Mouse (Mus musculus): Measurements from ENCODE around the gene Axdnd1. TPM values are rescaled to one million over a fixed set of nuclear protein-coding genes. Genes with fewer than 3 reads are reported as not detected.

Axdnd1 gene
- polyA plus RNA-seq, 1 experiment from 2014 or later = 0.09 TPM

- Histone ChIP-seq H3K4me3 (no peak overlapping the region), H3K9me3 (replicated peaks) (no peaks in the 10 kb centered on the region), H3K36me3 (peaks cover 32% of the 10 kb centered on the region), H3K27me3 (ENCODE audit: low read depth, poor library complexity, severe bottlenecking) (no peaks in the 10 kb centered on the region), H3K4me1 (peaks cover 5% of the 10 kb centered on the region; the same call in 1 of the 2 replicates), H3K27ac (replicated peaks) (no peak overlapping the region)
- WGBS = 96% methylated on average over 2 of the region's 2 CpGs
- DNase-seq (ENCODE audit: low spot score) = no peak
Observed at GRCm38 (mm10) chr1:156455005-156455758, 34.2 kb upstream of the Axdnd1 start.

- Histone ChIP-seq H3K27ac (replicated peaks) (no peak overlapping the region), H3K4me3 (no peak overlapping the region), H3K9me3 (replicated peaks) (no peaks in the 10 kb centered on the region), H3K4me1 (peaks cover 5% of the 10 kb centered on the region; the same call in 1 of the 2 replicates), H3K36me3 (peaks cover 32% of the 10 kb centered on the region), H3K27me3 (ENCODE audit: low read depth, poor library complexity, severe bottlenecking) (no peaks in the 10 kb centered on the region)
- 73% methylated on average over 7 of the region's 7 CpGs for WGBS
- DNase-seq (ENCODE audit: low spot score) = no peak
Observed at GRCm38 (mm10) chr1:156454384-156454783, 33.4 kb upstream of the Axdnd1 start.

- Histone ChIP-seq H3K4me1 (peaks cover 5% of the 10 kb centered on the region; the same call in 1 of the 2 replicates), H3K27me3 (ENCODE audit: low read depth, poor library complexity, severe bottlenecking) (no peaks in the 10 kb centered on the region)
- DNase-seq (ENCODE audit: low spot score) = no peak
Observed at GRCm38 (mm10) chr1:156453876-156454275, 32.9 kb upstream of the Axdnd1 start.

GRCm38 (mm10) chr1:156450478-156450877, 29.5 kb upstream of the Axdnd1 start:
- H3K27ac ChIP-seq (replicated peaks) = no peak overlapping the region
- WGBS = 46% methylated on average over 4 of the region's 4 CpGs
- no peak for DNase-seq (ENCODE audit: low spot score)
- H3K4me1 ChIP-seq = peaks cover 5% of the 10 kb centered on the region; the same call in 1 of the 2 replicates
- no peaks in the 10 kb centered on the region for H3K27me3 ChIP-seq (ENCODE audit: low read depth, poor library complexity, severe bottlenecking)
- H3K9me3 ChIP-seq (replicated peaks) = no peaks in the 10 kb centered on the region
- H3K36me3 ChIP-seq = peaks cover 24% of the 10 kb centered on the region
- no peak overlapping the region for H3K4me3 ChIP-seq

More at GRCm38 (mm10) chr1:156453876-156454275, 32.9 kb upstream of the Axdnd1 start:
- Histone ChIP-seq H3K4me3 (no peak overlapping the region), H3K9me3 (replicated peaks) (no peaks in the 10 kb centered on the region), H3K36me3 (peaks cover 32% of the 10 kb centered on the region), H3K27ac (replicated peaks) (no peak overlapping the region)
- 91% methylated on average over 10 of the region's 10 CpGs for WGBS

GRCm38 (mm10) chr1:156449691-156450090, 28.7 kb upstream of the Axdnd1 start:
- Histone ChIP-seq H3K9me3 (replicated peaks) (no peaks in the 10 kb centered on the region), H3K27ac (replicated peaks) (no peak overlapping the region), H3K27me3 (ENCODE audit: low read depth, poor library complexity, severe bottlenecking) (no peaks in the 10 kb centered on the region), H3K36me3 (peaks cover 20% of the 10 kb centered on the region), H3K4me3 (no peak overlapping the region), H3K4me1 (peaks cover 5% of the 10 kb centered on the region; the same call in 1 of the 2 replicates)
- no peak for DNase-seq (ENCODE audit: low spot score)
- WGBS = 83% methylated on average over 17 of the region's 17 CpGs

- no peak overlapping the region for H3K27ac ChIP-seq (replicated peaks)
- no peaks in the 10 kb centered on the region for H3K9me3 ChIP-seq (replicated peaks)
- H3K36me3 ChIP-seq = peaks cover 14% of the 10 kb centered on the region
- 88% methylated on average over 7 of the region's 7 CpGs for WGBS
- DNase-seq (ENCODE audit: low spot score) = no peak
- H3K4me3 ChIP-seq = no peak overlapping the region
- H3K4me1 ChIP-seq = peaks cover 5% of the 10 kb centered on the region; the same call in 1 of the 2 replicates
- H3K27me3 ChIP-seq (ENCODE audit: low read depth, poor library complexity, severe bottlenecking) = no peaks in the 10 kb centered on the region
Observed at GRCm38 (mm10) chr1:156449089-156449488, 28.1 kb upstream of the Axdnd1 start.

GRCm38 (mm10) chr1:156445049-156445448, 24.1 kb upstream of the Axdnd1 start:
- WGBS = 90% methylated on average over 1 of the region's 1 CpGs
- DNase-seq (ENCODE audit: low spot score) = no peak
- no peaks in the 10 kb centered on the region for H3K9me3 ChIP-seq (replicated peaks)
- H3K4me1 ChIP-seq = no peaks in the 10 kb centered on the region
- peaks cover 35% of the 10 kb centered on the region for H3K36me3 ChIP-seq
- H3K27ac ChIP-seq (replicated peaks) = no peak overlapping the region
- H3K27me3 ChIP-seq (ENCODE audit: low read depth, poor library complexity, severe bottlenecking) = no peaks in the 10 kb centered on the region
- H3K4me3 ChIP-seq = no peak overlapping the region

- H3K9me3 ChIP-seq (replicated peaks) = no peaks in the 10 kb centered on the region
- H3K27me3 ChIP-seq (ENCODE audit: low read depth, poor library complexity, severe bottlenecking) = no peaks in the 10 kb centered on the region
- H3K36me3 ChIP-seq = peaks cover 58% of the 10 kb centered on the region
- WGBS = 88% methylated on average over 6 of the region's 6 CpGs
- H3K27ac ChIP-seq (replicated peaks) = no peak overlapping the region
- DNase-seq (ENCODE audit: low spot score) = no peak
- H3K4me3 ChIP-seq = no peak overlapping the region
- no peaks in the 10 kb centered on the region for H3K4me1 ChIP-seq
Observed at GRCm38 (mm10) chr1:156442776-156443175, 21.8 kb upstream of the Axdnd1 start.

- DNase-seq (ENCODE audit: low spot score) = no peak
- no peak overlapping the region for H3K4me3 ChIP-seq
- no peaks in the 10 kb centered on the region for H3K9me3 ChIP-seq (replicated peaks)
- 93% methylated on average over 12 of the region's 12 CpGs for WGBS
- H3K4me1 ChIP-seq = no peaks in the 10 kb centered on the region
- H3K36me3 ChIP-seq = peaks cover 63% of the 10 kb centered on the region
- H3K27ac ChIP-seq (replicated peaks) = no peak overlapping the region
- no peaks in the 10 kb centered on the region for H3K27me3 ChIP-seq (ENCODE audit: low read depth, poor library complexity, severe bottlenecking)
Observed at GRCm38 (mm10) chr1:156442266-156442665, 21.3 kb upstream of the Axdnd1 start.

- peaks cover 92% of the 10 kb centered on the region for H3K36me3 ChIP-seq
- 94% methylated on average over 5 of the region's 5 CpGs for WGBS
Observed at GRCm38 (mm10) chr1:156437726-156438125, 16.8 kb upstream of the Axdnd1 start.

GRCm38 (mm10) chr1:156437016-156437708, 16.2 kb upstream of the Axdnd1 start:
- no peak overlapping the region for H3K27ac ChIP-seq (replicated peaks)
- H3K4me3 ChIP-seq = no peak overlapping the region
- H3K4me1 ChIP-seq = no peaks in the 10 kb centered on the region
- WGBS = 94% methylated on average over 8 of the region's 8 CpGs
- H3K27me3 ChIP-seq (ENCODE audit: low read depth, poor library complexity, severe bottlenecking) = no peaks in the 10 kb centered on the region
- H3K36me3 ChIP-seq = peaks cover 96% of the 10 kb centered on the region
- no peaks in the 10 kb centered on the region for H3K9me3 ChIP-seq (replicated peaks)
- DNase-seq (ENCODE audit: low spot score) = no peak

More at GRCm38 (mm10) chr1:156437726-156438125, 16.8 kb upstream of the Axdnd1 start:
- no peak for DNase-seq (ENCODE audit: low spot score)
- Histone ChIP-seq H3K9me3 (replicated peaks) (no peaks in the 10 kb centered on the region), H3K4me1 (no peaks in the 10 kb centered on the region), H3K27me3 (ENCODE audit: low read depth, poor library complexity, severe bottlenecking) (no peaks in the 10 kb centered on the region), H3K27ac (replicated peaks) (no peak overlapping the region), H3K4me3 (no peak overlapping the region)

GRCm38 (mm10) chr1:156433497-156433896, 12.5 kb upstream of the Axdnd1 start:
- Histone ChIP-seq H3K4me1 (no peaks in the 10 kb centered on the region), H3K36me3 (peaks cover 95% of the 10 kb centered on the region), H3K27ac (replicated peaks) (no peak overlapping the region), H3K9me3 (replicated peaks) (no peaks in the 10 kb centered on the region), H3K27me3 (ENCODE audit: low read depth, poor library complexity, severe bottlenecking) (no peaks in the 10 kb centered on the region), H3K4me3 (no peak overlapping the region)
- no peak for DNase-seq (ENCODE audit: low spot score)
- 91% methylated on average over 3 of the region's 3 CpGs for WGBS

GRCm38 (mm10) chr1:156432498-156432897, 11.5 kb upstream of the Axdnd1 start:
- Histone ChIP-seq H3K27ac (replicated peaks) (no peak overlapping the region), H3K4me1 (no peaks in the 10 kb centered on the region), H3K9me3 (replicated peaks) (no peaks in the 10 kb centered on the region), H3K27me3 (ENCODE audit: low read depth, poor library complexity, severe bottlenecking) (no peaks in the 10 kb centered on the region), H3K36me3 (peaks cover 86% of the 10 kb centered on the region), H3K4me3 (no peak overlapping the region)
- no peak for DNase-seq (ENCODE audit: low spot score)
- WGBS = 85% methylated on average over 10 of the region's 10 CpGs

All from midbrain, embryonic 10.5 days (tissue).